Mouse (Mus musculus) forebrain, embryonic 16.5 days (tissue): ENCODE measurements around the gene Zzz3. TPM values are rescaled to one million over a fixed set of nuclear protein-coding genes. Genes with fewer than 3 reads are reported as not detected.

Source experiments
- ATAC-seq: fragments of 200-750 bp; cut with Nextera tagmentation; 2 replicates; pipeline ENCODE4 v1.8.0; 2017; ENCODE audit warnings: mild to moderate bottlenecking, moderate library complexity
- H3K27ac ChIP-seq: fragments of 300-500 bp; sonication (generic); 2 replicates; pipeline ENCODE4 v1.5.1; 2014; ENCODE audit warnings: low read length, control low read depth
- H3K27me3 ChIP-seq: fragments of 300-500 bp; sonication (generic); replicated peaks from 2 replicates; pipeline ENCODE4 v1.6.1; 2014; ENCODE audit warnings: low read length; ENCODE audit not compliant: control insufficient read depth, insufficient read depth
- H3K36me3 ChIP-seq: fragments of 300-500 bp; sonication (generic); 2 replicates; pipeline ENCODE4 v1.6.1; 2014; ENCODE audit not compliant: control insufficient read depth, insufficient read depth
- H3K4me1 ChIP-seq: fragments of 300-500 bp; sonication (generic); replicated peaks from 2 replicates; pipeline ENCODE4 v1.6.1; 2014; ENCODE audit warnings: low read length; ENCODE audit not compliant: control insufficient read depth, insufficient read depth
- H3K4me2 ChIP-seq: fragments of 300-500 bp; sonication (generic); 2 replicates; pipeline ENCODE4 v1.6.1; 2014; ENCODE audit warnings: mild to moderate bottlenecking, low read length, control low read depth
- H3K4me3 ChIP-seq: fragments of 300-500 bp; sonication (generic); replicated peaks from 2 replicates; pipeline ENCODE4 v1.5.1; 2014; ENCODE audit warnings: mild to moderate bottlenecking, low read length, control low read depth
- H3K9ac ChIP-seq: fragments of 300-500 bp; sonication (generic); replicated peaks from 2 replicates; pipeline ENCODE4 v1.6.1; 2014; ENCODE audit warnings: low read depth, low read length, control low read depth
- H3K9me3 ChIP-seq: fragments of 300-500 bp; sonication (generic); 2 replicates; pipeline ENCODE4 v1.6.1; 2016; ENCODE audit warnings: low read length; ENCODE audit not compliant: control insufficient read depth
- WGBS: fragments of 180-500 bp; shearing (Covaris S2); extraction: QIAGEN DNeasy Blood & Tissue Kit; methylation state at CpG from one replicate; pipeline ENCODE4 v1.1.7; 2014; 5-methylcytosine and 5-hydroxymethylcytosine counted together
- polyA plus RNA-seq: library from polyadenylated mRNA; unstranded; fragments of >200 nt; fragmentation: Nextera tagmentation; extraction: Ambion mirVana; gene quantifications from 2 replicates; pipeline ENCODE4 v1.2.1, GENCODE M21; 2015

The Zzz3 gene
- polyA plus RNA-seq, 1 experiment from 2014 or later = 32.8 TPM

DNA sequence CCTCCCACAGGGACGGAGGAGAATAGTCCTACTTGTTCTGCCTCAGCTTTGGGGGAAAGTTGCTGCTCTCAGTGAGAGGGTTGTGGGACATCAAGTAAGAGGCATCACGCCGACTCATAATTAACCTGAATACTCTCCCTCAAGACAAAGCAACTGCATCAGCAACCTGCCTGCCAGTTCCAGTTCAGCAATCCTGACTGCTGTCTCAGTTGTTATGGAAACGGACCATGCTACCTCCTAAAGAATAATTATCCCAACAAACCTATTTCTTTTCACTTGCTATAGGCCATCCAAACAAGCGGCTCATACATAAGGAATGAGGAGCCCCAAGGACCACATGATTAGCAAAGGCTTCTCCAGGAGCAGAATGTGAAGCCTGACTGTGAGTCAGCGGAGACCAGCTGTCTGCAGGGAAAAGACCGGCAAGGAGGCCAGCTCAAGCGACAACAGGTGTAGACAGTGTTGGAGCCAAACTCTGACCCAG lies 100.2 kb downstream of the Zzz3 start:
- Histone ChIP-seq H3K27ac (no peak overlapping the region), H3K4me1 (peaks cover 11% of the 10 kb centered on the region), H3K9me3 (no peaks in the 10 kb centered on the region), H3K4me2 (no peak overlapping the region), H3K36me3 (no peaks in the 10 kb centered on the region), H3K9ac (no peak overlapping the region), H3K4me3 (no peak overlapping the region), H3K27me3 (no peaks in the 10 kb centered on the region)
- 41% methylated on average over 8 of the region's 8 CpGs for WGBS
- peak; percentile 47 for ATAC-seq

DNA sequence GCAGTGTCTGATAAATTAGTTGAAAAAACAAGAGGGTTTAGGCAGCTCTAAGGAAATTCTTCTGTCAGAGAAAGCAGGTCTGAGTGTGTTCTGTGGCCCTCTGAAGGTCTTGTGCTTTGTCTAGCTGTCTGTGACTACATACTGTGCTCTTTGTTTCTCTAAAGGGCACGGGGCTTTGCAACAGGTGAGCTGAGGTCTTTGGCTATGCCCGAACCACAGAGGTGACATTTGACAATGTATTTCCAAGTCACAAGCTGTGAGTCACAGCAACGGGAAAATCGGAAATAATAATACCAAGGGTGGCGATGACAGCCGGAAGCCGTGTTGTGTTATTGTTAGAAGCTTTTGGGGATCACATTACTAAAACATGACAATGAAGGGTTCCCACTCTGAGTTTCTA lies 101.8 kb downstream of the Zzz3 start:
- 73% methylated on average over 7 of the region's 7 CpGs for WGBS
- Histone ChIP-seq H3K27ac (no peak overlapping the region), H3K36me3 (no peaks in the 10 kb centered on the region), H3K9me3 (no peaks in the 10 kb centered on the region), H3K4me2 (no peak overlapping the region), H3K9ac (no peak overlapping the region), H3K4me3 (no peak overlapping the region), H3K4me1 (peaks cover 11% of the 10 kb centered on the region), H3K27me3 (no peaks in the 10 kb centered on the region)
- ATAC-seq = no peak

DNA sequence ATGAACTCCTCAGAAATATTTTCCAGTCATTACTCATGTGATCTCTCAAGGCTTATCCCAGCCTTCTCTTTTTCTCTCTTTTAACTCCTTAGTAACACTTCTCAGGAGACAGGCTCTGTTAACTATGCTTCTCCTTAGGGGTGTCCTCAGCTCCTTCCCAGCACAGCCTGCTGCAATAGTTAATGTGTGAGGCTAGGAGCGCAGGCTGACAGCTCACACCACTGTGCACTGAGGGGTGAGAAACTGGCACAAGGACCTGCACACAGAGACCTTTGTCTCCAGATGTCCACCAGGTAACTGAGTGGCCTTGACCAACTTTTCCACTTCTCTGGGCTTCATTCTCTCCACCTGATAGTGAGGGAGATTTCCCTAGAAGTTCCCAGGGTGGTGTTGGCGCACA lies 102.6 kb downstream of the Zzz3 start:
- Histone ChIP-seq H3K4me1 (peaks cover 11% of the 10 kb centered on the region), H3K4me2 (no peak overlapping the region), H3K9ac (no peak overlapping the region), H3K27me3 (no peaks in the 10 kb centered on the region), H3K9me3 (no peaks in the 10 kb centered on the region), H3K36me3 (no peaks in the 10 kb centered on the region), H3K4me3 (no peak overlapping the region), H3K27ac (no peak overlapping the region)
- WGBS = 79% methylated on average over 2 of the region's 2 CpGs
- no peak for ATAC-seq

DNA sequence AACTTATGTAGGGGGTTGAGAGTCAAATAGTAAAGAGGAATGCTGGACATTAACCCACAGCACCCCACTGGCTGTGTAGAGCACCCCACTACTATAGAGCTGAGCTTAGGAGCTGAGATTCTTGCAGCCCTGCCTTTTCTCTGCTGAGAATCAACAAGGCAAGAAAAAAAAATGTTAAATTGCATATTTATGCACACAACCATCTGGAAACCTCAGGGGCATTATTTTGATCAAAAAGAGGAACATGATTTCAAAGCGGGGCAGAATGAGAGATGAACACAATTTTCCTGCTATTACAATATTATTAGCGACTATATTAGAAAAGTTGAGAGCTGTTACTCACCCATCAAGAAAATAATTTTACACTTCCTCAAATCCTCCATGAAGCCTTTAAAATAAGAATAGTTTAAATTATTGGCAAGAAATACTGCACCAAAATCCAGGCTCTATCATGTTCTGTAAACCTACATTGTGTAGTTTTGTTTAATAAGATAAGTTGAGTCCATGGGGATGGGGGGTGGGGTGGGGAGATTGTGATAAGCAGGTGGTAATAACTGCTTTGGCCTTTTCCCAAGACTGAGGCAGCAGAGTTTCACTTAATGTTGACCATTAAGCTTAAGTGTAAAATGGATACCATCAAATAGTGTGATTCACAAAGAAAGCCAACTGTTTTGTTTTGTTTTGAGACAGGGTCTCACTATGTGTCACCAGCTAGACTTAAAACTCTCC lies 103.9 kb downstream of the Zzz3 start:
- Histone ChIP-seq H3K27me3 (no peaks in the 10 kb centered on the region), H3K36me3 (no peaks in the 10 kb centered on the region), H3K9ac (no peak overlapping the region), H3K9me3 (no peaks in the 10 kb centered on the region), H3K4me3 (no peak overlapping the region), H3K27ac (no peak overlapping the region), H3K4me1 (peaks cover 11% of the 10 kb centered on the region), H3K4me2 (no peak overlapping the region)
- no peak for ATAC-seq
- 78% methylated on average over 2 of the region's 2 CpGs for WGBS

DNA sequence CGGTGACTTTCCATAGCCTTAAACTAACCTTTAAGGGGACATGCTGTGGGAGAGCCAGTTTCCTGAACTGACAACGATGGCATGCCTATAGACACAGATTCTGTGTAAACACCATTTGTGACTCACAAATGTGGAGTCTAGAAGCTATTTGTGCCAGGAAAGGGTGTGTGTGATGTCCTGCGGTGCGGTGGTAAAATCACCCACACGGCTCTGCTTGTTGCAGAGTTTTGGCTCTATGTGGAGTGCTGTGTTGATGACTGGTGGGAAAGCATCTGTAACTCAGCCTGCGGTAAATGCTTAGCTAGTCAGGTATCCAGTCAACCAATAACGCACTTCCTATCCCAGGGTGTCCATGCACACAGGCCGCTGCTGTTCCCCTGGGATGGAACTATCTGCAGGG lies 112.6 kb downstream of the Zzz3 start:
- Histone ChIP-seq H3K4me2 (no peak overlapping the region), H3K4me3 (no peak overlapping the region), H3K4me1 (no peaks in the 10 kb centered on the region), H3K27ac (no peak overlapping the region), H3K36me3 (no peaks in the 10 kb centered on the region), H3K27me3 (no peaks in the 10 kb centered on the region), H3K9ac (no peak overlapping the region), H3K9me3 (no peaks in the 10 kb centered on the region)
- no peak for ATAC-seq
- 77% methylated on average over 8 of the region's 8 CpGs for WGBS

- no peak overlapping the region for H3K4me2 ChIP-seq
- 76% methylated on average over 12 of the region's 12 CpGs for WGBS
- H3K9ac ChIP-seq = no peak overlapping the region
- H3K36me3 ChIP-seq = no peaks in the 10 kb centered on the region
- H3K4me3 ChIP-seq = no peak overlapping the region
- no peaks in the 10 kb centered on the region for H3K9me3 ChIP-seq
- ATAC-seq = no peak
- no peak overlapping the region for H3K27ac ChIP-seq
- H3K27me3 ChIP-seq = no peaks in the 10 kb centered on the region
- no peaks in the 10 kb centered on the region for H3K4me1 ChIP-seq
These were observed 113.2 kb downstream of the Zzz3 start for GRCm38 (mm10) chr3:152508419-152508993.

- Histone ChIP-seq H3K9me3 (no peaks in the 10 kb centered on the region), H3K27me3 (no peaks in the 10 kb centered on the region), H3K9ac (no peak overlapping the region), H3K36me3 (no peaks in the 10 kb centered on the region), H3K4me3 (no peak overlapping the region), H3K27ac (no peak overlapping the region), H3K4me2 (no peak overlapping the region), H3K4me1 (no peaks in the 10 kb centered on the region)
- WGBS = 92% methylated on average over 7 of the region's 7 CpGs
- no peak for ATAC-seq
These were observed 114.0 kb downstream of the Zzz3 start for GRCm38 (mm10) chr3:152509268-152509667.

Other genes starting within 250 kb of the Zzz3 start
- 4.0 and 4.1 TPM in 2 replicates for gene Gipc2, start 229.2 kb upstream of the Zzz3 start, polyA plus RNA-seq
- gene Dnajb4, start 185.2 kb upstream of the Zzz3 start, polyA plus RNA-seq = 36.3 and 39.8 TPM in 2 replicates
- 297 and 302 TPM in 2 replicates for gene Fubp1, start 185.1 kb upstream of the Zzz3 start, polyA plus RNA-seq
- 2.2 and 5.1 TPM in 2 replicates for gene Nexn, start 129.1 kb upstream of the Zzz3 start, polyA plus RNA-seq
- gene Miga1, start 55.1 kb upstream of the Zzz3 start, polyA plus RNA-seq = 22.6 and 24.7 TPM in 2 replicates
- 107 and 109 TPM in 2 replicates for gene Usp33, start 49.0 kb upstream of the Zzz3 start, polyA plus RNA-seq